Comparison of ENCODE assay signal across 8 mouse cellular contexts in genomic region chr12:87470263-87471136, GRCm38 (mm10). TPM values are rescaled to one million over a fixed set of nuclear protein-coding genes. Genes with fewer than 3 reads are reported as not detected.
A peak's percentile ranks its signal among the peaks of the same experiment; 100 is the strongest.
DNase-seq lines count a peak whose midpoint lies in the region; ATAC-seq and TF ChIP-seq lines count a peak whose summit lies in the region.

No protein-coding gene starts in this region.

- DNase-seq in CD4-positive helper T cell, adult 2 months (ENCODE audit: low read depth, low spot score), result peak; percentile 50
- DNase-seq in spleen, postnatal 10 days (ENCODE audit: low spot score in 2 of 2), result no peak
- no peak for DNase-seq in spleen, postnatal 36 days (ENCODE audit: low spot score in 2 of 2)
- no peak for DNase-seq in gastrocnemius, adult 18-20 months (ENCODE audit: low spot score)

- H3K36me3 ChIP-seq in erythroblast, embryonic 14.5 days (ENCODE audit: control insufficient read depth), result peaks cover 45% of the 10 kb centered on the region
- H3K36me3 ChIP-seq in liver, embryonic 12.5 days, result peaks cover 40% of the 10 kb centered on the region

- TF ChIP-seq CTCF in embryonic fibroblast, embryonic 13.5 days (IDR thresholded peaks at IDR 0.05; ENCODE audit: borderline replicate concordance, insufficient read depth, low read length), result no peak

- peak overlapping the region; percentile 76 for H3K4me2 ChIP-seq in liver, embryonic 12.5 days

- no peaks in the 10 kb centered on the region for H3K9me3 ChIP-seq in erythroblast, embryonic 14.5 days (ENCODE audit: control insufficient read depth, low read length)
- no peaks in the 10 kb centered on the region for H3K9me3 ChIP-seq in liver, embryonic 12.5 days (replicated peaks)

- peaks cover 28% of the 10 kb centered on the region for H3K4me1 ChIP-seq in erythroblast, embryonic 14.5 days (ENCODE audit: control insufficient read depth)
- peaks cover 4% of the 10 kb centered on the region for H3K4me1 ChIP-seq in embryonic fibroblast, embryonic 13.5 days (ENCODE audit: control insufficient read depth, insufficient read depth, low read length)
- peaks cover 22% of the 10 kb centered on the region for H3K4me1 ChIP-seq in liver, embryonic 12.5 days

- H3K27me3 ChIP-seq in erythroblast, embryonic 14.5 days (ENCODE audit: control insufficient read depth), result peaks cover 6% of the 10 kb centered on the region
- H3K27me3 ChIP-seq in liver, embryonic 12.5 days (replicated peaks), result no peaks in the 10 kb centered on the region; the same call in 1 of the 2 replicates

- H3K27ac ChIP-seq in embryonic fibroblast, embryonic 13.5 days (ENCODE audit: insufficient read depth, low read length), result no peak overlapping the region
- H3K27ac ChIP-seq in liver, embryonic 12.5 days, result peak overlapping the region; percentile 59

- H3K9ac ChIP-seq in liver, embryonic 12.5 days, result peak overlapping the region; percentile 96

- no peak for ATAC-seq in erythroblast, adult 5-6 weeks (replicated peaks; ENCODE audit: low FRiP score, poor library complexity, severe bottlenecking)
- no peak for ATAC-seq in liver, embryonic 12.5 days

- H3K4me3 ChIP-seq in erythroblast, embryonic 14.5 days (replicated peaks), result peak overlapping the region; percentile 98
- peak overlapping the region; percentile 81 for H3K4me3 ChIP-seq in embryonic fibroblast, embryonic 13.5 days (ENCODE audit: insufficient read depth, low read length)
- H3K4me3 ChIP-seq in liver, embryonic 12.5 days, result peak overlapping the region; percentile 92

- no peak for TF ChIP-seq POLR2A in embryonic fibroblast, embryonic 13.5 days (IDR thresholded peaks at IDR 0.05; ENCODE audit: low read depth, low read length)

- 45% methylated on average over 7 of the region's 7 CpGs for WGBS in liver, embryonic 12.5 days (ENCODE audit: insufficient replicate concordance)

RNA-seq across cellular contexts. Expression of gene Snw1, which starts 1.6 kb away (rescaled TPM):
- 2.1 and 2.5 TPM in 2 replicates for polyA plus RNA-seq in erythroblast, embryonic 14.5 days (2012)
- total RNA-seq in erythroblast, adult 5-6 weeks (2015; ENCODE audit: low replicate concordance), result 12.1 and 13.8 TPM in 2 replicates
- 36.2 and 38.6 TPM in 2 replicates for total RNA-seq in erythroblast, adult 5-6 weeks (2017; ENCODE audit: low replicate concordance)
- 60.7 and 69.2 TPM in 2 replicates for polyA plus RNA-seq in embryonic fibroblast, embryonic 13.5 days (2011; ENCODE audit: insufficient read length, low read depth, missing spikeins)
- polyA plus RNA-seq in liver, embryonic 12.5 days (2016; fragmentation: Nextera tagmentation; extraction: Ambion mirVana), result 82.5 and 85.6 TPM in 2 replicates
- total RNA-seq in gastrocnemius, adult 18-20 months (2021), result 10 to 100 TPM; 48.5 to 49.7 TPM

RNA-seq across cellular contexts. Expression of gene Gm5788, which starts 24.0 kb away (rescaled TPM):
- not detected in 2 replicates for polyA plus RNA-seq in erythroblast, embryonic 14.5 days (2012)
- total RNA-seq in erythroblast, adult 5-6 weeks (2015; ENCODE audit: low replicate concordance), result not detected in 2 replicates
- total RNA-seq in erythroblast, adult 5-6 weeks (2017; ENCODE audit: low replicate concordance), result not detected in 2 replicates
- not detected in 2 replicates for polyA plus RNA-seq in embryonic fibroblast, embryonic 13.5 days (2011; ENCODE audit: insufficient read length, low read depth, missing spikeins)
- polyA plus RNA-seq in liver, embryonic 12.5 days (2016; fragmentation: Nextera tagmentation; extraction: Ambion mirVana), result not detected in 2 replicates
- not detected for total RNA-seq in gastrocnemius, adult 18-20 months (2021)

RNA-seq across cellular contexts. Expression of gene Alkbh1, which starts 26.7 kb away (rescaled TPM):
- polyA plus RNA-seq in erythroblast, embryonic 14.5 days (2012), result 3.9 and 4.8 TPM in 2 replicates
- total RNA-seq in erythroblast, adult 5-6 weeks (2015; ENCODE audit: low replicate concordance), result 6.1 and 7.5 TPM in 2 replicates
- total RNA-seq in erythroblast, adult 5-6 weeks (2017; ENCODE audit: low replicate concordance), result 9.8 and 15.7 TPM in 2 replicates
- 34.5 and 35.3 TPM in 2 replicates for polyA plus RNA-seq in embryonic fibroblast, embryonic 13.5 days (2011; ENCODE audit: insufficient read length, low read depth, missing spikeins)
- polyA plus RNA-seq in liver, embryonic 12.5 days (2016; fragmentation: Nextera tagmentation; extraction: Ambion mirVana), result 34.5 and 39.2 TPM in 2 replicates
- 1 to 10 TPM; 4.1 to 5.5 TPM for total RNA-seq in gastrocnemius, adult 18-20 months (2021)

RNA-seq across cellular contexts. Expression of gene Slirp, which starts 26.8 kb away (rescaled TPM):
- 0.18 TPM in 1 of 2 replicates, not detected in the other for polyA plus RNA-seq in erythroblast, embryonic 14.5 days (2012)
- 15.5 and 27.3 TPM in 2 replicates for total RNA-seq in erythroblast, adult 5-6 weeks (2015; ENCODE audit: low replicate concordance)
- total RNA-seq in erythroblast, adult 5-6 weeks (2017; ENCODE audit: low replicate concordance), result 0.85 and 21.6 TPM in 2 replicates
- 175 and 177 TPM in 2 replicates for polyA plus RNA-seq in embryonic fibroblast, embryonic 13.5 days (2011; ENCODE audit: insufficient read length, low read depth, missing spikeins)
- polyA plus RNA-seq in liver, embryonic 12.5 days (2016; fragmentation: Nextera tagmentation; extraction: Ambion mirVana), result 211 and 219 TPM in 2 replicates
- total RNA-seq in gastrocnemius, adult 18-20 months (2021), result 100 to 1,000 TPM; 159 to 162 TPM

RNA-seq across cellular contexts. Expression of gene Gm8300, which starts 43.6 kb away (rescaled TPM):
- polyA plus RNA-seq in erythroblast, embryonic 14.5 days (2012), result 0.03 TPM in 1 of 2 replicates, not detected in the other
- total RNA-seq in erythroblast, adult 5-6 weeks (2015; ENCODE audit: low replicate concordance), result not detected in 2 replicates
- not detected in 2 replicates for total RNA-seq in erythroblast, adult 5-6 weeks (2017; ENCODE audit: low replicate concordance)
- not detected in 2 replicates for polyA plus RNA-seq in embryonic fibroblast, embryonic 13.5 days (2011; ENCODE audit: insufficient read length, low read depth, missing spikeins)
- polyA plus RNA-seq in liver, embryonic 12.5 days (2016; fragmentation: Nextera tagmentation; extraction: Ambion mirVana), result not detected in 2 replicates
- total RNA-seq in gastrocnemius, adult 18-20 months (2021), result not detected

Comparison
In these comparisons a context has a peak if more than half of its experiments do, and no peak if none do; other contexts are left out.
1. RNA of gene Snw1, which starts 1.6 kb away (polyA plus RNA-seq): 82.5 to 85.6 TPM in liver, embryonic 12.5 days and 60.7 to 69.2 TPM in embryonic fibroblast, embryonic 13.5 days; 2.1 to 2.5 TPM in erythroblast, embryonic 14.5 days; every median in the first group is over 10 times any median in the second.
2. Peak in every context shown above with its lines, with median percentiles within 50 percentile points of each other: H3K4me3 ChIP-seq.